Mouse (Mus musculus) layer of hippocampus, adult 18-20 months (tissue): ENCODE results near the gene Vmn2r16. TPM values are rescaled to one million over a fixed set of nuclear protein-coding genes. Genes with fewer than 3 reads are reported as not detected.

Experiments
- DNase-seq, 2 experiments: peaks; one replicate each; pipeline ENCODE4 v3.0.0; 2022; ENCODE audit warnings: low spot score in 2 of 2
- long read RNA-seq: library from polyadenylated mRNA; stranded (forward); transcript quantifications from one replicate; pipeline ENCODE4 v2.0.0, GENCODE M21; 2021
- total RNA-seq, 2 experiments: library from RNA; stranded (reverse); gene quantifications; 2 replicates each; pipeline ENCODE4 v1.2.3; 2021

The Vmn2r16 gene
- not detected for total RNA-seq
- long read RNA-seq, result 0 reads

DNA sequence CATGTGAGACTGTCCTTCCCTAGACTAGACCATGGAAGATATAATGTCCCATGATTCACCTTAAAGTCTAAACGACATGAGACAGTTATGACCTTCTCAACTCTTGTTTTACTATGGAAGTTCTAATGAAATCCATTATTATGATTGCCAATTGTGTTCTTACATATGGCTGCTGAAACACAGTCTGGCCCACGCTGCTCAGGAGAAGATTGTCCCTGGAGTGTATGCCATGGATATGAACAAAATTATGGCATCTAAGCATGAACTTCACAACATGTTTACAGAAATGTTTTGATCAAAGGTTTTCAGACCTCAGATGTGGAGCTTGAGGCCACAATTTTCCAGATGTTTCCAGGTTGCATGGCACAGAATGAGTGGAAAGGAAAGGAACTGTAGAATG lies at the start of gene Vmn2r16:
TSS of gene Vmn2r16 (plus strand) at position 301 of the 400 bp plus-strand sequence.
- DNase-seq, result no peak

DNA sequence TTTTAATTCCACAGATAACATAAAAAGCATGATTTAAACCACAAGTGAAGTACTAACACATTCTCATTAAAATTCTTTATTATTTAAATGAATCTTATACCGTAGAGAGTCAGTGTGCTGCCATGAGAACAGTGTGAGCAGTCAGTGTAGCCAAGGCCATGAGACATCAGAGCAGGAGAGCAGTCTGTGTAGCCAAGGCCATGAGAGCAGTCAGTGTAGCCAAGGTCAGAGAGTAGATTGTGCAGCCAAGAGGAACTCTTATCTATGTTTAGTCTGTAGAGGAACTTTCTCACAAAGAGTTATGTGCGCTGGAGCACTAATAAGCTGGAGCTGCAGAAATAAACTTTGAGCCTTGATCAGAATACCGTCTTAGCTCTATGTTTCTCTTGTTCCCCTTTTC lies 35.3 kb upstream of the Vmn2r16 start:
- DNase-seq, result no peak

DNA sequence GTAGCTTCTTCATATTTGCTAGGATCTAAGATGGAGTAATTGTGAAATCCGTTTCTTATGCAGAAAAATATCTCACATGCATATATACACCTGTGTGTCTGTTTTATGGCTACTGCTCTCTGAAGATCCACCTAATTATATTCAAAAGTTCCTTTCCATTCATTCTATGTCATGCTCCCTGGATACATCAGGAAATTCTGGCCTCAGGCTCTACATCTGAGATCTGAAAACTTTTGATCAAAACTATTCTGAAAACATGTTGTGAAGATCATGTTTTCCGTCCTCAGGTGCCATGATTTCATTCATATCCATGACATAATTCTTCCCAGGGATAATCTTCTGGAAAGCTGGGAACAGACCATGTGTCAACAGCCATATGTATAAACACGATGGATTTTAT lies 32.4 kb upstream of the Vmn2r16 start, which contains the start of gene Vmn2r15:
TSS of gene Vmn2r15 (minus strand) at position 101 of the 400 bp plus-strand sequence.
- no peak for DNase-seq

DNA sequence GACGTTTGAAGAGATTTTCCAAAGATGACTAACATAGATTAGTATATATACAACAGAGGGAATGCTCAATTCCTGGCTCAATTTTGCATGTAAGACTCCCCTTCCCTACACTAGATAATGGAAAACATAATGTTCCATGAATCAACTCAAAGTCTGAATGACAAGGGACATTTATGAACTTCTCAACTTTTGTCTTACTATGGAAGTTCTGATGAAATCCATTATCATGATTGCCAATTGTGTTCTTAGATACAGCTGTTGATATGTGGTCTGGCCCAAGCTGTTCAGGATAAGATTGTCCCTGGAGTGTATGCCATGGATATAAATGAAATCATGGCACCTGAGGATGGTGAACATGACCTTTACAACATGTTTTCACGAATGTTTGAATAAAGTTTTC lies 89.4 kb downstream of the Vmn2r16 start, which contains the start of gene Vmn2r17:
TSS of gene Vmn2r17 (plus strand) at position 301 of the 400 bp plus-strand sequence.
- DNase-seq, result no peak

Other genes starting within 250 kb of the Vmn2r16 start
- not detected for gene Vmn2r12, start 232.2 kb upstream of the Vmn2r16 start, total RNA-seq
- not detected for gene Vmn2r13, start 138.0 kb upstream of the Vmn2r16 start, total RNA-seq
- gene Vmn2r14, start 105.5 kb upstream of the Vmn2r16 start, total RNA-seq, result not detected
- not detected for gene Vmn2r15, start 32.5 kb upstream of the Vmn2r16 start, total RNA-seq
- not detected for gene Vmn2r17, start 89.5 kb downstream of the Vmn2r16 start, total RNA-seq
- gene Crlf2, start 228.8 kb downstream of the Vmn2r16 start, total RNA-seq, result 10 to 100 TPM; 28.7 to 32.7 TPM